In genomic region chr1:140378791-140379190, GRCm38 (mm10) we compare ENCODE assay signal across 27 mouse cellular contexts.
DNase-seq lines count a peak whose midpoint lies in the region; ATAC-seq and TF ChIP-seq lines count a peak whose summit lies in the region.
"Had no signal": no experiment of that assay in that cellular context is flagged by ENCODE, and none has a peak within 500 bp of the region (broad histone marks: within the 10 kb centered on the region; RNA-seq: fewer than 3 reads in every experiment).

No protein-coding gene starts in this region.

- ATAC-seq in kidney, postnatal 0 days (replicated peaks; ENCODE audit: low FRiP score, low read depth) = no peak
- ATAC-seq: activated CD4-positive, CD25-positive, alpha-beta regulatory T cell, adult 4 months; forebrain, embryonic 13.5 days; forebrain, embryonic 16.5 days; hindbrain, embryonic 16.5 days had no signal

- no peak overlapping the region for H3K9ac ChIP-seq in kidney, postnatal 0 days (ENCODE audit: low read depth, low read length)
- H3K9ac ChIP-seq: embryonic facial prominence, embryonic 13.5 days; forebrain, embryonic 13.5 days; heart, embryonic 12.5 days; heart, embryonic 15.5 days; hindbrain, embryonic 13.5 days had no signal

- no peaks in the 10 kb centered on the region for H3K9me3 ChIP-seq in kidney, postnatal 0 days (replicated peaks; ENCODE audit: low read length)
- H3K9me3 ChIP-seq: embryonic facial prominence, embryonic 10.5 days; embryonic facial prominence, embryonic 13.5 days; forebrain, embryonic 13.5 days; heart, embryonic 12.5 days; heart, embryonic 15.5 days; hindbrain, embryonic 10.5 days; hindbrain, embryonic 13.5 days had no signal

- no peaks in the 10 kb centered on the region for H3K36me3 ChIP-seq in kidney, postnatal 0 days (ENCODE audit: insufficient read depth, low read length)
- H3K36me3 ChIP-seq: embryonic facial prominence, embryonic 10.5 days; embryonic facial prominence, embryonic 13.5 days; heart, embryonic 12.5 days; heart, embryonic 15.5 days; hindbrain, embryonic 10.5 days; hindbrain, embryonic 13.5 days had no signal

- peak; percentile 94 for DNase-seq in heart, adult 11 months
- DNase-seq in heart, postnatal 10 days = no peak
- DNase-seq in heart, adult 8-10 months (ENCODE audit: low spot score) = peak; percentile 53
- no peak for DNase-seq in heart, postnatal 25 days (ENCODE audit: low spot score)
- peak; percentile 8 for DNase-seq in kidney, postnatal 0 days (ENCODE audit: low spot score)
- DNase-seq in kidney, adult 8-10 months = no peak
- DNase-seq in skeletal muscle tissue, adult 2 months (ENCODE audit: low read depth, low spot score) = peak; percentile 13
- DNase-seq: adrenal gland, adult 8-10 months; adrenal gland, postnatal 25 days; cerebellum, adult 11-12 months; cerebellum, adult 8-10 months; cerebellum, postnatal 10 days; cerebellum, postnatal 36 days; embryo, embryonic 11 days; gastrocnemius, postnatal 10 days; gastrocnemius, postnatal 36 days had no signal

- H3K4me1 ChIP-seq in kidney, postnatal 0 days (replicated peaks; ENCODE audit: insufficient read depth, low read length) = no peaks in the 10 kb centered on the region
- H3K4me1 ChIP-seq: embryonic facial prominence, embryonic 10.5 days; embryonic facial prominence, embryonic 13.5 days; forebrain, embryonic 13.5 days; heart, embryonic 15.5 days; hindbrain, embryonic 10.5 days; hindbrain, embryonic 13.5 days had no signal

- no peak overlapping the region for H3K27ac ChIP-seq in kidney, postnatal 0 days
- H3K27ac ChIP-seq: embryonic facial prominence, embryonic 10.5 days; embryonic facial prominence, embryonic 13.5 days; forebrain, embryonic 13.5 days; heart, embryonic 15.5 days; hindbrain, embryonic 10.5 days; hindbrain, embryonic 13.5 days had no signal

- intact Hi-C loops in heart, postnatal 10 days (cut with DNase I) = no loop called here
- intact Hi-C loops in heart, postnatal 25 days (cut with DNase I) = no loop called here

- no peak for TF ChIP-seq CTCF in kidney, postnatal 0 days (IDR thresholded peaks at IDR 0.05; ENCODE audit: low read depth)

- no peak overlapping the region for H3K4me3 ChIP-seq in kidney, postnatal 0 days (replicated peaks; ENCODE audit: low read depth, low read length)
- H3K4me3 ChIP-seq: embryonic facial prominence, embryonic 10.5 days; embryonic facial prominence, embryonic 13.5 days; erythroblast, embryonic 14.5 days; forebrain, embryonic 13.5 days; heart, embryonic 12.5 days; heart, embryonic 15.5 days; hindbrain, embryonic 10.5 days; hindbrain, embryonic 13.5 days had no signal

- no peaks in the 10 kb centered on the region for H3K27me3 ChIP-seq in kidney, postnatal 0 days (ENCODE audit: insufficient read depth, low read length)
- H3K27me3 ChIP-seq: embryonic facial prominence, embryonic 13.5 days; forebrain, embryonic 13.5 days; heart, embryonic 12.5 days; heart, embryonic 15.5 days; hindbrain, embryonic 13.5 days had no signal

- WGBS in kidney, postnatal 0 days = 61% methylated on average over 2 of the region's 2 CpGs

- no peak overlapping the region for H3K4me2 ChIP-seq in kidney, postnatal 0 days (ENCODE audit: low read length)
- H3K4me2 ChIP-seq: embryonic facial prominence, embryonic 13.5 days; forebrain, embryonic 13.5 days; heart, embryonic 12.5 days; heart, embryonic 15.5 days; hindbrain, embryonic 13.5 days had no signal

Comparison
In these comparisons a context has a peak if more than half of its experiments do, and no peak if none do; other contexts are left out.
1. DNase-seq: peak in heart, adult 11 months (single experiment), heart, adult 8-10 months (single experiment), kidney, postnatal 0 days (single experiment) and skeletal muscle tissue, adult 2 months (single experiment); none in heart, postnatal 10 days (0 of 2), heart, postnatal 25 days (single experiment) and kidney, adult 8-10 months (0 of 2).